Mouse (Mus musculus): ENCODE measurements around the gene Olfr350.

The Olfr350 gene

DNA sequence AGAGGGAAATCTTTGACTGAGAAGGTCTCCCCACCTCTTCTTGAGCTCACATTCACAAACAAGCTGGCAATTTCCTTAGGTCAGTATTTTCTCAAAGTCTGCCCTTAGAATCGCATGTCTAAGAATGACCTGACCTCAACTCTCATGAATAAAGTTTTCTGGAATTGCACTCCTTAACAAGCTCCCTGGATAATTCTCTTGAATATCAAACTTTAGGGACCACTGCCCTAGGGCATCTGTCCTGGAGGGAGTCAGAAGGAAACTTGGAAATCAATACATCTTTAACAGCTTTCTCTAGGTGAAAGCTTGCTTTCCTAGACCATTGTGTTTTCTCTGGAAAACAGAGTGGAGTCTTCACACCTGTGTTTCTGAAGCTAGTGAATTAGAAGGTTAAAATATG is at the start of gene Olfr350:
TSS of gene Olfr350 (plus strand) at position 301 of the 400 bp plus-strand sequence.
- DNase-seq (ENCODE audit: low spot score in 2 of 2) = no peak

DNA sequence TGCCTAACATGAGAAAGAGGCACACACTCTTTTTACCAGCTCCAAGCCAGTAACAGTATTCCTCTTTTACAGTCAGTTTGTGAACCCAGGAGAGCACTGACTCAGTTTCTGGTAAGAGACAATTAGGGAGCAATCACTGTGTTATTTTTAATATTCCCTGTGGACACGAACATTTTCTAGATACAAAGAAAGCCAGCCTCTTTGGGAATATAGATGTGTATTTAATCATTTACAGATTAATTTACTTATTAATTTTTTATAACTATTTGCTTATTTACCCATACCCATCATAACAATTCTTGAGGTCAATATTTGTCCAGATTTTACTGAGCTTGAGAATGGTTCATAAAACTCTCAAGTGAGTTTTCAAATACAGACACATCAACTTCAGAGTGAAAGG is 29.2 kb upstream of the Olfr350 start, which contains the start of gene Olfr3:
TSS of gene Olfr3 (minus strand) at position 101 of the 400 bp plus-strand sequence.
- no peak for DNase-seq (ENCODE audit: low spot score in 2 of 2)

DNA sequence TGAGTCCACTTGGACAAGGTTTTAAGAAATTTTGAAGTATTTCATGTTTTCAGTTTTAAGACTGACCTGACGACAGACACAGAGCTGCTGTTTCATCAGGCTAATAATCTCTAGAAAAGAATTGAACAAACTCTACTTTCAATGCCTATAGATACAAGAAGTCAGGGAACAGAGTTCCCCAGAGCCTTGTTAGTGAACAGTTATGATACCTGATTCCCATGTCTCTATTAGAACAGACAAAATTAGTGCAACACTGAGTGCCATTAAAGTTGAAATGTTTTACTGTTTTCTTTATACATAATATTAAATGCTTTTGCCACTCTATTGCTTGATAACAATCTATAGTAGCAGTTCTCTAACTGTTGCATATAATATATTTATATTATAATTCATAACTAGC is 16.4 kb downstream of the Olfr350 start, which contains the start of gene Olfr351:
TSS of gene Olfr351 (minus strand) at position 101 of the 400 bp plus-strand sequence.
- DNase-seq (ENCODE audit: low spot score in 2 of 2) = no peak

DNA sequence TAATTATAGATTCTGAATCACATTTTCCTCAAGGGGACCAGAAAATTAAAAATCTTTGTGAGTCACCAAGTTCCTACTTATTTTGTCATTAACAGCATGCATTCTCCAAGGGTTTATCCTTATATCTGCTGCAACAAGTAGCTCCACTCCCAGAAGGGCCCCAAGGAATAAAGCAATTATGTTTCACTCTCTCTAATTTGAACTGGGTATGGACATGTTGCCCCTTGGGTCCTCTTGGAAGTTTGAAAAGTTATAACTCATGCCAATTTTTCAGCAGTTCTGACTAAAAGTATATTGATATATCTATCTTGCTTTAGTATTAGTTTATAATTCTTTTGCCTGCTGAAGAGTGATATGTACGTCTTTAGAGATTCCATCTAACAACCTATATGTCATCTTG is 22.1 kb downstream of the Olfr350 start, which contains the start of gene Olfr352:
TSS of gene Olfr352 (plus strand) at position 301 of the 400 bp plus-strand sequence.
- no peak for DNase-seq (ENCODE audit: low spot score in 2 of 2)

DNA sequence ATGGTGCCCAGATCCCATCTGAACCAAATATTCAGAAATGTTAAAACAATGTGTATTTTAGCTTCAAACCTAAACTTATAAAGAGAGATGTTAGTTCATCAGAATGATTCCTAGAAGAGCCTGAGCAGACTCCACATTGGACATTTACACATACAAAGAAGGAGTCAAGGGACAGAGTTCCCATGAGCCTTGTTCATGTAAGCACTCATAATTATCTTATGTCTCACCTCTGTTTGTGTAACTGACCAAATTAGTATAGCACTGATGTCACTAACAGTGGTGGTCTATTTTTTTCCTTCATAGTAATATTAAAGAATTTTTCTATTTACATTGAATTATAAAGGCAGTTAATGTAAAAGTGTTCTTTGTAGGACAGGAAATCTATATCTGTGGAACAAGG is 46.7 kb downstream of the Olfr350 start, which contains the start of gene Olfr353:
TSS of gene Olfr353 (minus strand) at position 101 of the 400 bp plus-strand sequence.
- no peak for DNase-seq (ENCODE audit: low spot score in 2 of 2)

DNA sequence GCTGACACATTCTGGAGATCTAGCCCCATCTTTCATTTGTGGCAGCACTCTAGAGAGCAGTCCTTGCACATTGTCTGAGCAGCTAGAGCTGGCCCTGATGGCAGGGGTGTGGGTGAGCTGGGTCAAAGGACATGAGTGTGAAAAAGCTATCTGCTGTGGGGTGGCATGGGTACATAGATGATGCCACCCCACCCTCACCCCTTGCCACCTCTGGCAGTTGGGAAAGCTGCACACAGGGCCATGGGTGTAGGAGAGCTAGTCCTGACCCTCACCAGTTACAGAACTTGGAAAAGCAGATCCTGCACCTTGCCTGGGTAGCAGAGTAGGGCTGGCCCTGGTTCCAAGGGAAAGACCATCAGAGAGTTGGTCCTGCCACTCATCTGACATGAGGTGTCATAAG is 51.0 kb downstream of the Olfr350 start:
- DNase-seq (ENCODE audit: low spot score in 2 of 2) = no peak

Measured in urinary bladder, postnatal 4 days (tissue).